Mouse (Mus musculus) inflammation-experienced regulatory T-cells (primary cell): ENCODE measurements around the gene Gm14781. TPM values are rescaled to one million over a fixed set of nuclear protein-coding genes. Genes with fewer than 3 reads are reported as not detected.

Source experiments
- polyA plus RNA-seq, 2 experiments: library from polyadenylated mRNA; unstranded; fragments of 100-300 nt; shearing (Covaris generic); gene quantifications; one replicate each; pipeline ENCODE4 v1.2.1; 2017

Gm14781 gene
- not detected for polyA plus RNA-seq

DNA sequence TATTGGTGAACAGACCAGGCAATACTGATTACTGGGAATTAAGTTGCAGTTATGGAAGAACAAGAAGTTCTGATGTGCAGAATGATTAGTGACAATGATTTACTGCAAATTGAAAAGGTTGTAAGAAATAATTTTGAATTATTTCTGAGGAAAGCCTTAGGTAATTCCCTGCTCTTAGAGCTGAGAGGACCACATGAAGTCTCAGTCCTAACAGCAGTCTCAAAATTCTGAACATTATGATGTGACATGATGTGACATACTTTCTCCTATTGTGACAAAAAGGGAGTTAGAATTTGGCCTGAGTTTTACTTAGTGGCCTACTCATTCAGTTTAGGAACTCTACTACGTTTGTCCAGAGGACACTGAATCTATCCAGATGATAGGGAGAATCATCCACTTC is at the start of gene Gm14781:
Gm14781 (plus strand) TSS at position 301 of the 400 bp plus-strand sequence.

Other genes with a start within 250 kb of the Gm14781 start
- gene Gm5072, start 239.7 kb upstream of the Gm14781 start, polyA plus RNA-seq: not detected
- not detected for gene Gm8914, start 152.1 kb upstream of the Gm14781 start, polyA plus RNA-seq
- not detected for gene 1700084M14Rik, start 56.3 kb upstream of the Gm14781 start, polyA plus RNA-seq
- not detected for gene Mageb5, start 150.8 kb downstream of the Gm14781 start, polyA plus RNA-seq